Mouse (Mus musculus) ES-Bruce4 (cell line): ENCODE measurements around the gene Sv2c.

Experiments used
- CTCF ChIP-seq: IDR thresholded peaks from one replicate; pipeline ENCODE4 v1.8.1; 2011; ENCODE audit warnings: low read depth, low read length
- EP300 ChIP-seq: IDR thresholded peaks from 2 replicates; pipeline ENCODE4 v1.6.1; 2011; ENCODE audit warnings: low read depth, low read length; ENCODE audit not compliant: insufficient read depth
- POLR2A ChIP-seq: IDR thresholded peaks from one replicate; pipeline ENCODE4 v1.8.1; 2011; ENCODE audit warnings: low read length; ENCODE audit not compliant: insufficient read depth

DNA sequence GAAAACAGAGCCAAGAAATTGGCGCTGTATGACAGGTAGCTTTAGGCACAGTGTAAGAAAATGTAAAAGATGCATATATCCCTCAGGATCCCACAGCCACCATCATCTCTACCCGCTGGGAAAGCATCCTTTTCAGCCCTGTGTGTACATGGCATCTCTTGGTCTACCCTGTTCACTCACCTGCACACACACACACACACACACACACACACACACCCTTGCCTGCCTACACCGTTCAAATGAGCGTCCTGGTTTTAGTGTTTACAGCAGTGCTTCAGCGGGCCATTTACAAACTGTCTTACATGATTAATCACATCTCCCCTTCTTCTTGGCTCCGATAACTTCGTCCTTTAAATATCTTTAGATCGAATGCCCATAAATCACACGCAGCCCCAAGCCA is 123.4 kb downstream of the Sv2c start:
- TF ChIP-seq CTCF (no peak), EP300 (no peak), POLR2A (no peak)
